Mouse (Mus musculus) CH12F3 (cell line): ENCODE measurements around the gene Creb3.
"Not testable (repeated sequence)": the region's sequence is repeated elsewhere in the genome, so short reads cannot be mapped to it uniquely, and the experiment has no call there.

Experiments
- in situ Hi-C: fragments of 300-500 bp; cut with MboI; formaldehyde crosslinking; loops from 2 replicates; pipeline ENCODE4 v1.14.3; 2020; ENCODE audit warnings: low sequenced_read_pairs

The Creb3 gene

GRCm38 (mm10) chr4:43561997-43562768 is at the start of gene Creb3, which contains the start of gene Tln1:
Gene Creb3, plus strand, starts transcription at chr4:43562332.
Gene Tln1, minus strand, starts transcription at chr4:43562691.
- in situ Hi-C loops = no loop called here

DNA sequence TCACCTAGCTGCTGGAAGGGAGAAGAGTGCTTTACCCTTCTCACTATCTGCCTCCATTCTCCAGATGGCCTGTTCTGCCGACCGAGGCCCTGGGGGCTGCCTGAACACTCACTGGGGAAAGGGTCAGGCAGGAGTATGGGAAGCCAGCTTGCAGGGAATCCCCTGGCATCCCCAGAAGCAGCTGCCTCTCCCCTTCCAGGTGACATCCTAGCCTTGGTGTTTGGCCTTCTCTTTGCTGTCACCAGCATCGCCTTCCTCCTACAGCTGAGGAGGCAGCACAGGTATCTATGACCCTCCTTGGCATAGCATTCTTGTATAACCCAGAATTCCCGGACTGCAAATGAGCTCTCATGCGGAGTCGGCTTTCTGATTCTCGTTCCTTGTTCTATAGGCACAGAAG is 49.5 kb upstream of the Creb3 start:
- in situ Hi-C loops = no loop called here

DNA sequence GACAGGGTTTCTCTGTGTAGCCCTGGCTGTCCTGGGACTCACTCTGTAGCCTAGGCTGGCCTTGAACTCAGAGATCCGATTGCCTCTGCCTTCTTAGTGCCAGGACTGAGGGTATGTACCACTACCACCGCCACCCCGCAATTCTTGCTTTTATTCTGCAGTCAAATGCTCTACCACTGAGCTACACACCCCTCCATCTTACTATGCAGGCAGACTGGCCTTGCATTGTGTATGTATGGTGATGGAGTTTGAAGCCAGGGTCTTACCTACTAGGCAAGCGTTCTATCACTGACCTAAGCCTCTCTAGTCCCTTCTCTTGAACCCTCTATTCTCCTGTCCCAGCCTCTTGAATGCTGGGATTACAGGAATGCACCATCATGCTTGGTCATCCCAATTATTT is 48.8 kb upstream of the Creb3 start:
- in situ Hi-C loops = no loop called here

DNA sequence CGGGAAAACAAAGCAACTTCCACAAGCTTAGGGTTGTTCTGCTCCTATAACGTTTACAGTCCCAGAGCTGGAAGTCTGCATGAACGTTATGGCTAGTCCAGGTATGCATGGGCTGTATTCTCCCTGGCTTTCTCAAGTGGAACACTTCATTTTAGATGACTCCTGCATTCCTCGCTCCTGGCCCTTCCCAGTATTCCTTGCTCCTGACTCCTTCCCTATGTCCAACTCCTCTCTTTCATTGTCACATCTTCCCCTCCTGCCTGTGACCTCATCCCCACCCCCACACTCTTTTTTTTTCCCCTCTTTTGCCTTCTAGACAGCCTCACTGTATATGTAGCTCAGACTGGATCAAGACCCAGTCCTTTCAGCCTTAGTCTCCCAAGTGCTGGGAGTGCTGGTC is 48.3 kb upstream of the Creb3 start:
- in situ Hi-C loops = no loop called here

DNA sequence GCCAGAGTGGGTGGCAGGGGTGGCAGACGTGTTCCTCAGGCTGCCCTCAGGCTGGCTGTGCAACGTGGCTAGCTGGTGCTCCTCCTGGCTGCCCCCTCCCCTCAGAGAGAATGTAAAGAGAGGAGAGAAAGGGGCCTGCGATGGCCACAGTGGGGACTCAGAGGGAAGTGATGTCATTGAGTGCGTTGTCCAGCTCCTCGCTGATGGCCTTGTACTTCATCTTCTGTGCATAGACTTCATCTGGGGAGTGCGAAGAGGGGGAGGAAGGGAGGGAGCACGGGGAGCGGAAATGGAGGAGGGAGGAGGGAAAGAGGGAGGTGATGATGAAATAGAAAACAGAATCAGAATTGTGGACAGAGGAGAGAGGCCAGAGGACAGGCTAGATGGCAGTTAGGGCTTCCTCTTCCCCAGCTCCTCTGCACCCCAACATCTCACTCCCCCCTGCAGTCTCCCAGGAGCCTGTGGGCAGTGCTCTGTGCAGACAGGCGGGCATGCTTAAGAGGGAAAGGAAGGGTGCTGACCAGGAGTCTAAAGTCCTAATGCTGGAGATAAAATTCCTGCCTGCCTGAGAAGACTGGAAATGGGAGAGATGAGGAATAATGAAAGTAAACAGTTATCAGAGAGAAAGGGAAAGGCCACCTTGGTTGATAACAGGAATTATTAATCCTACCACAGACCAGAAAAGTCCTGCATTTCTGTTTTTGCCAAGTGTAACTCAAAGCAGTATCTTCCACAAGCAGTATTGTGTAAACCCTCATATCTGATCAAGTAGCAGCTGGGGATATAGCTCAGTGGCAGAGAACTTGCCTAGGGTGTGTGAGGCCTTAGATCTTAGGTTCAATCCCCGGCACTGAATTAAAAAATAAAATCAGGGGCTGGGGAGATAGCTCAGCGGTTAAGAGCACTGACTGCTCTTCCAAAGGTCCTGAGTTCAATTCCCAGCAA is 46.1 kb upstream of the Creb3 start:
- in situ Hi-C loops = no loop called here

GRCm38 (mm10) chr4:43519551-43519950 is 42.6 kb upstream of the Creb3 start:
- in situ Hi-C loops = no loop called here

DNA sequence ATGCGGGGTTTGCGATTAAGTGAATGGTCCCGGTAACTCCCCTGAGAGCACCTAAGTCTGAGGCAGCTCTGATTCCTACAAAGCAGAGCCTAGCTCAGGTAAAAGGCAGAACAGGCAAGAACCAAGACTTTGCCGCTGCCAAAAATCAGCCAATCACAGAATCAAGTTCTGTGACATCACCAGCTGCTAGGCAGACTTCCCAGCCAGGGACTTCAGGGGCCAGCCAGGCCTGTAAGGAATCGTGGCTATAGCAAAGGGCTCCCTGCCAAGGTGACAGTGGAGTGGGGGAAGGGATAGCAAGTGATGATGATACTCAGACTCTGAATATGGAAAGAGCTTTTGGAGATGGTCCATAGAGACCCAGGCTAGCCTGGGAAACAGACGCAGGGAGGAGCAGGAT is 42.2 kb upstream of the Creb3 start:
- in situ Hi-C loops = no loop called here

- in situ Hi-C loops = no loop called here
Observed at GRCm38 (mm10) chr4:43527880-43528279, 34.3 kb upstream of the Creb3 start.

GRCm38 (mm10) chr4:43528487-43528886 is 33.6 kb upstream of the Creb3 start:
- in situ Hi-C loops = no loop called here

- in situ Hi-C loops = no loop called here
Observed at GRCm38 (mm10) chr4:43530081-43530501, 32.0 kb upstream of the Creb3 start.

DNA sequence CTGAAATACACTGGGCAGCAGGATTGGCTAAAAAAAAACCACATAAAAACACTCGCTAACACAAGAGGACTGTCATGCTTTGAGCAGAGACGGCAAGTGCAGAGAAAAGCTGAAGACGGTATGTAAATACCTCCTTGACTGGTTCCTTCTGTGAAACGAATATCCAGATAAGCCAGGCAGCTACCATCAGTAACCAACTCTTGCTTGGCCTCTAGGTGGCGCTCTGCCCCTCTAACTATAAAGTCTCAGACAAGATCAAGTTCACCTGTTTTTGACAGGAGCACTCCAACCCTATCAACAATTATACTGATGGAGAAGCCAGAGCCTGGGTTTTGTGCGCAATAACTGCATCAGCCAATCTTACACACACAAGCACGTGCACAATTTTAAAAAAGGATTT is 31.6 kb upstream of the Creb3 start:
- in situ Hi-C loops = no loop called here

GRCm38 (mm10) chr4:43533270-43533669 is 28.9 kb upstream of the Creb3 start:
- in situ Hi-C loops = no loop called here

- in situ Hi-C loops = no loop called here
Observed at GRCm38 (mm10) chr4:43535628-43536027, 26.5 kb upstream of the Creb3 start.

GRCm38 (mm10) chr4:43536031-43536430 is 26.1 kb upstream of the Creb3 start:
- in situ Hi-C loops = no loop called here

GRCm38 (mm10) chr4:43542044-43542443 is 20.1 kb upstream of the Creb3 start:
- in situ Hi-C loops = no loop called here

DNA sequence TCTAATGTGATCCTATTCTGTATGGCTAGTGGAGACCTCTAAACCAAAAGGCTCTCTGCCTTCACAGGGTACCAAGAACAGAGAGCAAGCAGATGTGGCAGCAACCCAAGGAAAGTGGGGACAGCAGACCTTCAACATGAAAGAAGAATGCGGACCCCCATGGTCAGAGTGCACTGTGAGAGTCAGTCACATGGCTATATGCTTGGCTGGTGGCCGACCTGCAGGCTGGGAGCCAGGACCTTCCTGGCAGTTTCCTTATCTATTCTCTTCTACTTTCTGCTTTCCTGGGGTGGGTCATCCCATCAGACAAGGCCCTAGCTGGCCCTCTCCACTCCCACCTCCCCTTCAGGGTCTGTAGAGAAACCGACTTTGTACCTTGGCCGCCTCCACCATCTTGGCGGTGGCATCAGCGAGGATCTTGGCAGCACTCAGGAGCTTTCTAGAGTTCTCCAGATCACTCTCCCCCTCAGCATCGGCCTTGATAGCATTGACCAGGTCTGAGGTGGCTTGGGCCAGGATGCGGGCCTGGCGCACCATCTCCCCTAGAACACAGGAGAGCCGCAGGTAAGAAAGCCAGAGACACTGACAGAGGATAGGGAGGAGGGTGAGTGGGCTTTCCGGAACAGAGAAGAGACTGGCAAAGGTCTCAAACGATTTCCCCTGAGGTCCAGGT is 15.6 kb upstream of the Creb3 start:
- in situ Hi-C loops = no loop called here

DNA sequence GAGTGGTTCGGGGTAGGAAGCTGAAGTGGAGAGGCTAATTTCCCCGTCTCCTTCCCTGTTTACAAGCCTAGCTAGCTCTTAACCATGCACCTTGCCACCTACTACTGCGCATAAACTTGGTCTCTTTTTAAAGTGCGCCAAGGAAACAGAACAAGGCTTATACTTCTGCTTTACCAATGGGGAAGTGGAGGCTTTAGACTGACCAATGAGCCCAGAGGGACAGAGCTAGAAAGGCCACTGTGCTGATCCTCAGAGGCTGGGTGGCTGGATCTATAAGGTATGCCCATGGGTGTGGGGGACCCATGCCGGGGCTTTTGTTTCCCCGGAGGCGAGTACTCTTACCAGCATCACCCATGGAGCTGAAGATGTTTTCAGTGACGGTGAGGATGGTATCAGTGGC is 15.0 kb upstream of the Creb3 start:
- in situ Hi-C loops = no loop called here

GRCm38 (mm10) chr4:43549055-43549454 is 13.1 kb upstream of the Creb3 start:
- in situ Hi-C loops = no loop called here

DNA sequence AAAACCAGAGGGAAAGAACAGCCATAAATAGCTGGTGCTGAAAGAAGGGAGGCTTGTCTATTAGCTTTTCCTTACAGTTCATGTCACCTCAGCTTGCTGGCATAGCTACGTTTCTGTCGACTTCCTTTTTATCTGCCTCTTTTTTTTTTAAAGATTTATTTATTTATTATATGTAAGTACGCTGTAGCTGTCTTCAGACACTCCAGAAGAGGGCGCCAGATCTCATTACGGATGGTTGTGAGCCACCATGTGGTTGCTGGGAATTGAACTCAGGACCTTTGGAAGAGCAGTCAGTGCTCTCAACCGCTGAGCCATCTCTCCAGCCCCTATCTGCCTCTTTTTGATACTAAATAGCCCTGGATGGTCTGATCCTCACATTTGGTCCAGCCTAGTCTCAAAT is 10.3 kb upstream of the Creb3 start:
- in situ Hi-C loops = not testable (repeated sequence)

DNA sequence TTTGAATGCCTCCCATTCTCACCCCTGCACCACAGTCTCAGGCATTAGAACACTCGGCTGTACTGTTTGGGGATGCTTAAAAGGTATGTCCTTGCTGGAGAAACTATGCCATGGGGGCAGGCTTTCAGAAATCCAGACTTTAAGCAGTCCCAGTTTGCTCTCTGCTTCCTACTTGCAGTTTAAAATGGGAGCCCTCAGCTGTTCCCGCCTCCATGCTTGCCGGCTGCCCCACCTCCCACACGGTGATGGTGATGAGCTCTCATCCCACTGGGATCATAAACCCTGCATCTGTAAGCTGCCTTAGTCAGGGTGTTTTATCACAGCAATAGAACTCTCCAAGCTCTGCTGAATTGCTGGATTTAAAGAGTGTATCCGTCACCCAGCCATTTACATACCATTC is 9.7 kb upstream of the Creb3 start:
- in situ Hi-C loops = no loop called here

- in situ Hi-C loops = no loop called here
Observed at GRCm38 (mm10) chr4:43553891-43554290, 8.2 kb upstream of the Creb3 start.
